Comparison of ENCODE assay signal across 10 mouse cellular contexts in the genomic region with DNA sequence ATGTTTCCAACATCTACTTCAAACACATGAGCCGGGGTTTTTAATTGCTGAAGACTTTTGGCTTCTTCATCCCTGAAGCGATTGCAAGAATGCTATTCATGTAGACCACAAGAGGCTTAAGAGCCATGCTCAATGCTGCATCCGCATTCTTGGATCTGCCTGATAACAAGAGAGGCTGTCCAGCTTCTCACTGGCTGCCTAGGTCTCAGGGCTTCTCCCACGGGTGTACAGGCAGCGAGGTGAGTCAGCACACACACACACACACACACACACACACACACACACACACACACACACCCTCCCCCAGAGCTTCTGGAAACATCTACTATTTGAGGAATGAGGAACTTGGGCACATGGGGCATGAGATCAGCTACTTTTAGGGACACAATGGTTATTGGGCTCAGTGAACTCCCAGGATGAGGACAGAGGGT.
DNase-seq lines count a peak whose midpoint lies in the region; TF ChIP-seq lines count a peak whose summit lies in the region.
"Had no signal": no experiment of that assay in that cellular context is flagged by ENCODE, and none has a peak within 500 bp of the region (broad histone marks: within the 10 kb centered on the region; RNA-seq: fewer than 3 reads in every experiment).

No protein-coding gene starts in this region.

- 60% methylated on average over 5 of the region's 5 CpGs for WGBS in kidney, adult 2 months
- 73% methylated on average over 5 of the region's 5 CpGs for WGBS in forebrain, embryonic 10.5 days

- H3K4me3 ChIP-seq in kidney, adult 2 months (ENCODE audit: insufficient read depth, low read depth, low read length), result no peak overlapping the region
- no peak overlapping the region for H3K4me3 ChIP-seq in forebrain, embryonic 10.5 days

- TF ChIP-seq POLR2A in kidney, adult 2 months (IDR thresholded peaks at IDR 0.05; ENCODE audit: low read depth, low read length), result no peak

- DNase-seq in layer of hippocampus, adult 11-12 months (ENCODE audit: low spot score), result peak; percentile 26
- no peak for DNase-seq in layer of hippocampus, adult 18-20 months (ENCODE audit: low spot score in 2 of 2)
- DNase-seq in fibroblast of lung, adult 2 months (ENCODE audit: low read depth), result peak; percentile 62
- peak; percentile 49 for DNase-seq in kidney, adult 2 months
- peak; percentile 83 for DNase-seq in lung, postnatal 25 days (ENCODE audit: low spot score)
- DNase-seq in spleen, postnatal 14 days (ENCODE audit: low spot score in 2 of 2), result no peak
- DNase-seq in forebrain, embryonic 10.5 days (ENCODE audit: extremely low spot score, low spot score), result no peak
- DNase-seq in frontal cortex, postnatal 36 days (ENCODE audit: low spot score in 2 of 2), result no peak
- DNase-seq: adrenal gland, postnatal 10 days; left cerebral cortex, postnatal 4 days had no signal

- H3K4me1 ChIP-seq in kidney, adult 2 months (ENCODE audit: control insufficient read depth, insufficient read depth, low read length), result no peaks in the 10 kb centered on the region
- peaks cover 17% of the 10 kb centered on the region for H3K4me1 ChIP-seq in forebrain, embryonic 10.5 days

- no peaks in the 10 kb centered on the region for H3K9me3 ChIP-seq in forebrain, embryonic 10.5 days

- no peaks in the 10 kb centered on the region for H3K36me3 ChIP-seq in kidney, adult 2 months (ENCODE audit: control insufficient read depth, insufficient read depth, low read length)
- no peaks in the 10 kb centered on the region for H3K36me3 ChIP-seq in forebrain, embryonic 10.5 days (replicated peaks)

- peak overlapping the region; percentile 41; the same call in 1 of the 2 replicates for H3K27ac ChIP-seq in kidney, adult 2 months (ENCODE audit: insufficient read depth, low read depth, low read length)
- H3K27ac ChIP-seq in forebrain, embryonic 10.5 days, result no peak overlapping the region

- TF ChIP-seq CTCF in kidney, adult 2 months (conservative IDR thresholded peaks at IDR 0.05; ENCODE audit: insufficient read depth, insufficient read length, low read depth, low read length), result no peak

- H3K27me3 ChIP-seq in kidney, adult 2 months (replicated peaks; ENCODE audit: control insufficient read depth, insufficient read depth, low read length), result no peaks in the 10 kb centered on the region
- H3K27me3 ChIP-seq in forebrain, embryonic 10.5 days (ENCODE audit: poor library complexity, severe bottlenecking), result no peaks in the 10 kb centered on the region

Comparison
In these comparisons a context has a peak if more than half of its experiments do, and no peak if none do; other contexts are left out.
1. DNase-seq: peak in layer of hippocampus, adult 11-12 months (single experiment), fibroblast of lung, adult 2 months (single experiment), kidney, adult 2 months (single experiment) and lung, postnatal 25 days (single experiment); none in layer of hippocampus, adult 18-20 months (0 of 2), spleen, postnatal 14 days (0 of 2), forebrain, embryonic 10.5 days (single experiment) and frontal cortex, postnatal 36 days (0 of 2).